Mouse (Mus musculus): ENCODE results near the gene Ror1.

DNA sequence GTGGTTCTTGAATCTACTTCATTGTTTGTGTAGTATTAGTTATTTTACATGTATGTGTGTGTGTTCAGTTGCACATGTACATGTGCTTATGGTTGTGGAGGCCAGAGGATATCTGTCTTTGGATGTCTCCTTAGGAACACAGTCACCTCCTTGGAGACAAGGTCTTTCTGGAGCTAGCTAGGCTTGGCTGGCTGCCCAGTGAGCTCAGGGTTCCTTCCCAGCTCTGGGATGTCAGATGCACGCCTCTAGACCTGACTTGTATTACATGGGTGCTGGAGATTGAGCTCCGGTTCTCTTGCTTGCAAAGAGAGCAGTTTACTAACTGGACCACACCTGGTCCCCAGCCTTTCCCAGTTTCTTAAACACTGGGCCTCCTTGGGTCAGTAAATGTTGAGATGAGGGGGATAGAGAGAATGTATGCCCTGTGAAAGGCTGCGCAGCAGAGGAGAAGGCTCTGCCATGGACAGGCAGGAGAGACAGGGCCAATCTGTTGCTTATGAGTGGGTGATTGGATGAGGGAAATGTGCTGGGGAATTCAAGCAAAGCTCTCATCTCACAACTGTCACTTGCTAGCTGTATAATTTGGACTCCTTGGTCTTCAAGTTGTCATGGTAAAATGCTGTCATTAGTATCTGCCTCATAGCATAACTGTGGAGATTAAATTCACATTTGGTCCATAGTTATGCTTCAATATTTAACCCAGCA is 35.3 kb downstream of the Ror1 start:
- TF ChIP-seq EP300 (IDR thresholded peaks at IDR 0.05; ENCODE audit: low read depth) (no peak), CTCF (IDR thresholded peaks at IDR 0.05; ENCODE audit: low read depth) (no peak)
